Mouse (Mus musculus) bone marrow, adult 2 months (tissue): ENCODE data around the gene Shc2. TPM values are rescaled to one million over a fixed set of nuclear protein-coding genes. Genes with fewer than 3 reads are reported as not detected.

Experiments
- H3K27ac ChIP-seq: fragments of 200-500 bp; 2 replicates; pipeline ENCODE4 v1.5.1; 2012; ENCODE audit warnings: low read depth, mild to moderate bottlenecking, control low read depth, inconsistent platforms, low read length; ENCODE audit not compliant: control insufficient read depth, poor library complexity, insufficient read depth
- H3K4me1 ChIP-seq: fragments of 200-500 bp; 2 replicates; pipeline ENCODE4 v1.6.1; 2011; ENCODE audit warnings: low read length; ENCODE audit not compliant: control insufficient read depth, insufficient read depth
- H3K4me3 ChIP-seq: fragments of 200-500 bp; replicated peaks from 2 replicates; pipeline ENCODE3; 2011; ENCODE audit warnings: mild to moderate bottlenecking, low read depth, low read length, control low read depth; ENCODE audit not compliant: control insufficient read depth
- CTCF ChIP-seq: fragments of 200-500 bp; IDR thresholded peaks from 2 replicates; pipeline ENCODE4 v1.5.1; 2011; ENCODE audit warnings: low read length, control low read depth; ENCODE audit not compliant: control insufficient read depth, insufficient read depth
- POLR2A ChIP-seq: fragments of 200-500 bp; IDR thresholded peaks from 2 replicates; pipeline ENCODE4 v1.6.1; 2011; ENCODE audit warnings: low read depth, mild to moderate bottlenecking, control low read depth, low read length, borderline replicate concordance; ENCODE audit not compliant: control insufficient read depth
- WGBS: fragments of 180-500 bp; shearing (Covaris S2); methylation state at CpG from one replicate; pipeline ENCODE4 v1.1.7; 2018; 5-methylcytosine and 5-hydroxymethylcytosine counted together
- polyA plus RNA-seq: library from polyadenylated mRNA; stranded (reverse); fragments of >200 nt; gene quantifications from 2 replicates; pipeline ENCODE4 v1.2.4, GENCODE M21; 2011; ENCODE audit warnings: low replicate concordance; ENCODE audit not compliant: missing spikeins, insufficient read depth, insufficient read length

The Shc2 gene
- polyA plus RNA-seq, 1 experiment = 2.1 TPM

DNA sequence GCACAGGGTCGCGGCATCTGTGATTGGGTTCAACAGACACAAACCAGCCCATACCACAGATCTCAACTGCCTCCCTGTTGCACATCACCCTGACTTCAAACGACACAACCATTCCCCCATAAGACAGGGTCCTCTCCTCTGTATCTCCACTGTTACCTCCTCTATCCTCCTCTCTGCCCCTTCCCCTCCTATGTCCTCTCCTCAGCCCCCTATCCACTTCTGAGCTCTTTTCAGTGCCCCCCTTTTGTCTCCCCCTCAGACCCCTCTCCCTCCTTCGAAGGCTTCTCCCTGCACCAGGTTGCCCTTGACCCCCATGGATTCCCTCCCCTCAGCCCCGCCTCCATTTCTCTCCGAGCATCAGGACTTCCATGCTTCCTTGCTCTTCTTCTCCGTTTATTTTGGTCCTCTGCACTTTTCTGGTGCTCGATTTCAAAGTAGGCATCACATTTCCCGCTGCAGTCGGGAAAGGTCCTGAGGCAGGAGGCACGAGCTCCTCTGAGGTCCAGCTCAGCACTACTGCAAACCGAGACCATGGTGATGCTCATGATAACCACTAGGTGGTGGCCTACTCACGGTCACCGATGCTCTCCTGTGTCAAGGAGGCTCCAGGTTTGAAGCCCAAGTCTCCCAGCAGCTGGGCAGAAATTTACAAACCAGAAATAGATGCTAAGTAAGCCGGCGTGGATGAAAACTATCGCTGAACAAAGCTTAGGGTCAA lies 42.7 kb downstream of the Shc2 start:
- TF ChIP-seq POLR2A (no peak), CTCF (peak; percentile 80)
- WGBS = 16% methylated on average over 17 of the region's 17 CpGs

GRCm38 (mm10) chr10:79594111-79594510 lies 43.6 kb downstream of the Shc2 start:
- WGBS = 21% methylated on average over 6 of the region's 6 CpGs
- H3K4me3 ChIP-seq = no peak overlapping the region
- no peak overlapping the region for H3K27ac ChIP-seq
- TF ChIP-seq CTCF = no peak
- TF ChIP-seq POLR2A = no peak
- H3K4me1 ChIP-seq = no peaks in the 10 kb centered on the region

More for the DNA sequence above, 42.7 kb downstream of the Shc2 start:
- Histone ChIP-seq H3K27ac (no peak overlapping the region), H3K4me1 (no peaks in the 10 kb centered on the region), H3K4me3 (no peak overlapping the region)

GRCm38 (mm10) chr10:79590702-79591101 lies 47.0 kb downstream of the Shc2 start:
- H3K4me1 ChIP-seq = no peaks in the 10 kb centered on the region
- no peak overlapping the region for H3K27ac ChIP-seq
- TF ChIP-seq POLR2A (no peak), CTCF (no peak)
- 19% methylated on average over 1 of the region's 1 CpGs for WGBS
- H3K4me3 ChIP-seq = no peak overlapping the region

- WGBS = 38% methylated on average over 4 of the region's 4 CpGs
- no peak overlapping the region for H3K27ac ChIP-seq
Measured at GRCm38 (mm10) chr10:79587752-79588126, 50.0 kb downstream of the Shc2 start.

GRCm38 (mm10) chr10:79587061-79587751 lies 50.5 kb downstream of the Shc2 start, which contains the start of gene Theg:
Theg (minus strand) TSS chr10:79587331.
- TF ChIP-seq CTCF (no peak), POLR2A (no peak)
- Histone ChIP-seq H3K27ac (no peak within 1 kb of the TSS), H3K4me1 (no peaks in the 10 kb centered on the region), H3K4me3 (no peak within 1 kb of the TSS)
- WGBS = 63% methylated on average over 5 of the region's 5 CpGs

More at GRCm38 (mm10) chr10:79587752-79588126, 50.0 kb downstream of the Shc2 start:
- Histone ChIP-seq H3K4me1 (no peaks in the 10 kb centered on the region), H3K4me3 (no peak overlapping the region)
- TF ChIP-seq CTCF (no peak), POLR2A (no peak)

GRCm38 (mm10) chr10:79586243-79586642 lies 51.5 kb downstream of the Shc2 start:
- TF ChIP-seq POLR2A (no peak), CTCF (no peak)
- no peaks in the 10 kb centered on the region for H3K4me1 ChIP-seq
- no peak overlapping the region for H3K4me3 ChIP-seq
- WGBS = 84% methylated on average over 8 of the region's 8 CpGs
- no peak overlapping the region for H3K27ac ChIP-seq

- Histone ChIP-seq H3K27ac (no peak overlapping the region), H3K4me3 (no peak overlapping the region), H3K4me1 (no peaks in the 10 kb centered on the region)
- 86% methylated on average over 5 of the region's 5 CpGs for WGBS
- TF ChIP-seq POLR2A = no peak
- no peak for TF ChIP-seq CTCF
Measured at GRCm38 (mm10) chr10:79585723-79586122, 52.0 kb downstream of the Shc2 start.

DNA sequence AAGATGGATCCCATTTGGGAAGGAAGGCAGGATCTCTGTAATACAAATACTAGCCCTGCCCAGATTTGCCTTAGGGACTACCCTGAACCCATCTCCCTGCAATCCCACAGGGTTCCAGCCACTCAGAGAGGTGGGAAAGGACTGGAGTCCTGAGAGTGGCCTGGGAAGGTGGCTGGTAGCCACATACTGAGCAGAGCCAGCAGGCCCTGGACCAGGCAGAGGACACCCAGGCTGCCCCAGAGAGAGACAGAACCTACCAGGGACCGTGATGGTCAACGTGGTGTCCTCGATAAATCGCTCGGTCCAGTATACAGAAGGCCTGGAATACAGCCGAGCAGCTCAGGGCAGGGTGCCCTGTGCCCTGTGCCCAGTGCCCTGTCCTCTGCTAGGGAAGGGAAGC lies 52.6 kb downstream of the Shc2 start:
- Histone ChIP-seq H3K27ac (no peak overlapping the region), H3K4me1 (no peaks in the 10 kb centered on the region), H3K4me3 (no peak overlapping the region)
- TF ChIP-seq CTCF = no peak
- TF ChIP-seq POLR2A = no peak
- WGBS = 87% methylated on average over 6 of the region's 6 CpGs
